Mouse (Mus musculus): ENCODE measurements around the gene Eml1.

- no peak for TF ChIP-seq POLR2A (IDR thresholded peaks at IDR 0.05; ENCODE audit: borderline replicate concordance, low read depth, low read length)
- TF ChIP-seq CTCF (IDR thresholded peaks at IDR 0.05; ENCODE audit: low read depth, low read length): no peak
These were observed 61.0 kb downstream of the Eml1 start for GRCm38 (mm10) chr12:108431714-108432113.
